Mouse (Mus musculus): ENCODE data around the gene Klk1.

The Klk1 gene

DNA sequence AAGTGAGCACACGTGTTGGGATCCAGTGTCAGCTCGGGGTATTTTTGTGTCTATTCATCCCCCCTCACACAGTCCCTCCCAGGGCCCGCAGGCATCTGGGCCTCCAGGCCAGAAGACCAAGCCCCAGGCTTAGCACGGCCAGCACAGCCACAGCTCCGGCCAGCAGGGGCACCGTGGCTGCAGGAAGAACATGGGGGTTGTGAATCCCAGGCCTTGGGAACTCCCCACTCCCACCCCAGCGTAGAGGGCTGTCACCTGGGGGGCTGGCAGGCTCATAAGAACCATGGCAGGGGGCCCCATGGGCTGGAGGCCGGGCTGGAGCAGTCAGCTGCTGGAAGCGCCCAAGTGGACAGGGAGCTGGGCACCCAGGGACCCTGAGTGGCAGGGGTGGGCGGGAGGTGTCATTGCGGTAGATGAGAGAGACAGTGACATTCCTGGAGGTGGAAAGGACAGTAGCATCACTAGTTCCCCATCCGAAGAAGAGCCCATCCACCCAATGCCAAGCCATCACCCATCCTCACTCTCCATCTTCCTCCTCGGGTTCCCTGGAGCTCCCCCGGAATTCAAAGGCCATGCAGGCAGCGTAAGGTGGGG is 28.0 kb downstream of the Klk1 start:
- no peak for DNase-seq (ENCODE audit: low spot score)

DNA sequence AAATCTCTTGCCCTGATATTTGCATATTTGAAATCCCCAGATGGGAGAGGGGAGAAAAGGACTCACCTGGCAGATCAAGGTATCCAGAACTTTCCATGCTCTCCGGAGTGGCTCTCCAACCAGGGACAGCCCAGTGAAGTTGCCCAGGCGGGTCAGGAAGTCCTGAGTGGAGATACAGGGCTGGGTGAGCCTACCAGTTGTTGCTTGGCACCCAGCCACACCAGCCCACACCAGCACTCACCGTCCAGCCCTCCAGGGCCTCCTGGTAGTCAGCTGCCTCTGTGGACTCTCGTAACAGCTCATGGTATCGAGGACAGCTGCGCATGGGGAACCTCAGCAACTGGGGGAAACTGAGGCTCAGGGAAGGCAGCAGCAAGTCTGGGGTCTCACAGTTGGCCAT is 29.8 kb downstream of the Klk1 start:
- no peak for DNase-seq (ENCODE audit: low spot score)

- no peak for DNase-seq (ENCODE audit: low spot score)
These were observed 32.1 kb downstream of the Klk1 start, which contains the start of gene Acp4 for GRCm38 (mm10) chr7:44257278-44257677. Gene Acp4, minus strand, starts transcription at chr7:44257378.

DNA sequence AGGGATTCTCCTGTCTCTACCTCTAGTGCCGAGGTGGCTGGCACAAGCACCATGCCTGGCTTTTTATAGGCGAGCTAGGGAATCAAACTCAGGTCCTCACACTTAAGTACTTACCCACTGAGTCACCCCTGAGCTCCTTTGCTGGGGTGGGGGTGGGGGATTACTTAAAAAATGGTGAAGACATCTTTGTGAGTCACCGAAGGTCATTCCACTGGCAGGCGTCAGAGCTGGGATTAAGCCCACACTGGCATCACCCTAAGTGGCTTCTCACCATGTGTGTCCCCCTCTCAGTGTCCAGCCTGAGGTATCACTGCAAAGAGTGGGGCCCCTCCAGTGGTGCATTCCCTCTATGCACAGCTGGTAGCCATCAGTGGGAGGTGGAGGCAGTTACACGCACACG is 35.2 kb downstream of the Klk1 start:
- no peak for DNase-seq (ENCODE audit: low spot score)

GRCm38 (mm10) chr7:44261147-44261546 is 36.0 kb downstream of the Klk1 start, which contains the start of gene Gm15517:
Gene Gm15517, plus strand, starts transcription at chr7:44261447.
- no peak for DNase-seq (ENCODE audit: low spot score)

- DNase-seq (ENCODE audit: low spot score): peak; percentile 88
These were observed 37.9 kb downstream of the Klk1 start for GRCm38 (mm10) chr7:44262791-44263643.

- no peak for DNase-seq (ENCODE audit: low spot score)
These were observed 43.0 kb downstream of the Klk1 start for GRCm38 (mm10) chr7:44268117-44268516.

GRCm38 (mm10) chr7:44269397-44269796 is 44.2 kb downstream of the Klk1 start:
- DNase-seq (ENCODE audit: low spot score): no peak

- no peak for DNase-seq (ENCODE audit: low spot score)
These were observed 46.1 kb downstream of the Klk1 start for GRCm38 (mm10) chr7:44271309-44271708.

DNA sequence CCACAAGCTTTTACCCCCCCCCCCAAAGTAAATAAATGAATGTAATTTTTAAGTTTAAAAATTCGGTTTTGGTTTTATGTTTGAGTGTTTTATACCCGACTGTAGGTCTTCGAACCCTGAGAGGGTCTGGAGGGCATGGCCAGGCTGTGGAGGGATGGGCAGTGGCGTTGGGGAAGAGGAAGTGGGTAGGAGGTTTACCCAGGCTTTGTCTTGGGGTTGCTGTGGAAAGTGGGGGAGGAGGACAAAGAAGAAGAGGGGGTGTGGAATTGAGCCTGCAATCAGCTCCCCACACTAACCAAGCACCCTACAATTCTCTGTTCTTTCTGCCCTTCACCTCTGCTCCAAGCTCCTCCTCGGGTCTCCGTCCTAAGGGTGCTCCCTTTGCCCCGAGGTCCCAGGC is 47.4 kb downstream of the Klk1 start:
- no peak for DNase-seq (ENCODE audit: low spot score)

DNA sequence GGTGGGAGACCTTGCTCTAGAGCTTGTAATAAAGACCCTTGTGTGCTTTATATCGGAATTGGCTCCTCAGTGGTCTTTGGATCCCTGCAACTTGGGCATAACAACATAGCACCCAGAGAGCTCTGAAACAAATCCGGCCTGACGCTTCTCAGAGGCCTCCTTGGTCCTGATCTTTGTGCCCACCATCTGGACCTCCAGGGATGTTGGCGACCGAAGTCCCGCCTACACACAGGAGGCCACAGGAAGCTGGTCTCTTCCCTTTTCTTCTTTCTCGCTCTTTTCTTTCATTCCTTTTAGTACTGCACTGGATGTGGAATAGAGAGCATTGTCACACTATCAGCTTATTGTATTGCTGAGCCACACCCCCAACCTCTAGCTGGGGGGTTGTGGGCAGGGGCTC is 48.3 kb downstream of the Klk1 start:
- DNase-seq (ENCODE audit: low spot score): no peak

GRCm38 (mm10) chr7:44274096-44274495 is 48.9 kb downstream of the Klk1 start:
- no peak for DNase-seq (ENCODE audit: low spot score)

- no peak for DNase-seq (ENCODE audit: low spot score)
These were observed 50.4 kb downstream of the Klk1 start for GRCm38 (mm10) chr7:44275546-44275945.

DNA sequence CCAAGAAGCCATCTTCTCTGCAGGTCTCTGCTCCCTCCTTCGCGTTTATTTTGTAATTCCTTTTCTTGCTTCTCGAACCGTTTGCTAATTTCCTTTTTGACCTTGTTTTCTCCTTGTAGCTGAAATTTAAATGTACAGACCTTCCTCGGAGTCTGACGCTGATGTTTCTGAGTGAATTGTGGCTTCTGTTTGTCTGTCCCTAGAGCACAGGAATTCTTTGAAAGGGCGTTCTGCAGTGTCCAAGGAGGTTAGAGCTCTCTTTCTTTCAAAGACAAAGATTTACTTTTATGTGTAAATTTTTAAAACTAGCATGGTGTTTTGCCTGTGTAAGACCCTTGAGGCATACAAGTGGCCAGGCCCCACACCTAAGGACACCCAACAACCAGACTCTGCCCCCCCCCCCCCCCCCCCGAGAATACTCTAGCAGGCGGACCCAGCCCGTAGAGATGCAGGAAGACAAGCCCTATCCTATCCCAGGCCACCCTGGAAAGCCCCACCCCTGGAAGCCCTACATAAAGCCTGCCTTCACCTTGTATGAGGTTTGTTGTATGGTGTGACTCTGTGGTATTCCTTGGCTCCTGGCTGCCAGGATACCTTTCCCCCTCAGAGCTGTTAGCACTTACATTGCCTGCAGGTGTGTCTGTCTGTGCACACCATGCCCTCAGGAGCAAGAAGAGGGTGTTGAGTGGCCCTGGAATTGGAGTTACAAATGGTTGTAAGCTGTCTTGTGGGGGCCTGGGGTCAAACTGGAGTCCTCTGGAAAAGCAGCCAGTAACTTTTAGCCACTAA is 51.5 kb downstream of the Klk1 start:
- no peak for DNase-seq (ENCODE audit: low spot score)

DNA sequence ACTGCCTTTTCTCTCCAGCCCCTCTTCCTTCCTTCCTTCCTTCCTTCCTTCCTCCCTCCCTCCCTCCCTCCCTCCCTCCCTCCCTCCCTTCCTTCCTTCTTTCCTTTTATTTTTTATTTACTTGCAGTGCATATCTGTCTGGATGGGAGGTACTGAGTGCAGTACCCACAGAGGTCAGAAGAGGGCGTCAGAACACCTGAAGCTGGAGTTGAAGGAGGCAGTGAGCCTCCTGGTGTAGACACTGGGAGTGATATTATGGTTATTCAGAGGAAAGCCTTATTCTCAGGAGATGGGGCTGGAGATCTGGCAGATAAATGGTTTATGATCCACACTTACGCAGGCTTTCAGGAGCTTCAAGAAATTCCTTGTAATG is 52.1 kb downstream of the Klk1 start:
- peak; percentile 56 for DNase-seq (ENCODE audit: low spot score)

Measured in left cerebral cortex, adult 11 months (tissue).